Mouse (Mus musculus) testis, adult 2 months (tissue): ENCODE data around the gene Tll2.

ENCODE experiments used
- CTCF ChIP-seq: fragments of 200-500 bp; IDR thresholded peaks from 2 replicates; pipeline ENCODE4 v1.5.1; 2012; ENCODE audit warnings: low read depth, mild to moderate bottlenecking, inconsistent platforms, low read length, moderate library complexity; ENCODE audit not compliant: control insufficient read depth, insufficient read depth, insufficient replicate concordance
- POLR2A ChIP-seq: fragments of 200-500 bp; IDR thresholded peaks from 2 replicates; pipeline ENCODE4 v1.6.1; 2012; ENCODE audit warnings: low read depth, mild to moderate bottlenecking, inconsistent platforms, low read length, moderate library complexity; ENCODE audit not compliant: control insufficient read depth

- TF ChIP-seq CTCF = no peak
- no peak for TF ChIP-seq POLR2A
Observed at GRCm38 (mm10) chr19:41109991-41110390, 96.6 kb downstream of the Tll2 start.
